Mouse (Mus musculus) MEL (cell line): ENCODE data around the gene Atxn7l3.

ENCODE experiments used
- CTCF ChIP-seq, 3 experiments: IDR thresholded peaks in 2 of 3; conservative IDR thresholded peaks in 1 of 3; 2 replicates each; pipeline ENCODE4 v1.5.1; 2011 to 2012; ENCODE audit warnings: low read length in 3 of 3, low read depth in 2 of 3, mild to moderate bottlenecking in 2 of 3, improper control_type of control experiment in 1 of 3, inconsistent platforms in 1 of 3, mixed read lengths in 1 of 3, moderate library complexity in 1 of 3; ENCODE audit not compliant: control insufficient read depth in 1 of 3, insufficient read depth in 1 of 3, poor library complexity in 1 of 3, severe bottlenecking in 1 of 3
- ETS1 ChIP-seq: IDR thresholded peaks from 2 replicates; pipeline ENCODE4 v1.6.1; 2012; ENCODE audit warnings: low read depth, mild to moderate bottlenecking, inconsistent platforms, low read length, improper control_type of control experiment, moderate library complexity
- GATA1 ChIP-seq: IDR thresholded peaks from 2 replicates; pipeline ENCODE4 v1.6.1; 2011; ENCODE audit warnings: low read depth, low read length, improper control_type of control experiment
- MEF2A ChIP-seq: IDR thresholded peaks from 2 replicates; pipeline ENCODE4 v1.6.1; 2014; ENCODE audit warnings: low read depth, mild to moderate bottlenecking, inconsistent platforms, low read length, improper control_type of control experiment; ENCODE audit not compliant: poor library complexity, insufficient replicate concordance, severe bottlenecking; ENCODE audit errors: extremely low read depth
- POLR2A ChIP-seq, 2 experiments: IDR thresholded peaks; 2 replicates each; pipeline ENCODE4 v1.6.1; 2011 to 2012; ENCODE audit warnings: low read length in 2 of 2, mild to moderate bottlenecking in 2 of 2, control low read depth in 1 of 2, improper control_type of control experiment in 1 of 2, low read depth in 1 of 2, moderate library complexity in 1 of 2; ENCODE audit not compliant: control insufficient read depth in 1 of 2, insufficient read depth in 1 of 2, poor library complexity in 1 of 2
- RAD21 ChIP-seq: IDR thresholded peaks from 2 replicates; pipeline ENCODE4 v1.6.1; 2011; ENCODE audit warnings: mild to moderate bottlenecking, low read depth, low read length, improper control_type of control experiment
- SMC3 ChIP-seq: IDR thresholded peaks from 2 replicates; pipeline ENCODE4 v1.6.1; 2011; ENCODE audit warnings: low read depth, low read length, improper control_type of control experiment

GRCm38 (mm10) chr11:102323516-102323915 is 27.1 kb upstream of the Atxn7l3 start:
- TF ChIP-seq GATA1 (no peak), CTCF (IDR thresholded peaks at IDR 0.05 in 2 of 3, conservative IDR thresholded peaks at IDR 0.05 in 1 of 3; ENCODE audit: control insufficient read depth in 1 of 3, insufficient read depth in 1 of 3, low read depth in 2 of 3, low read length in 3 of 3, poor library complexity in 1 of 3, severe bottlenecking in 1 of 3) (no peak), POLR2A (IDR thresholded peaks at IDR 0.05; ENCODE audit: control insufficient read depth in 1 of 2, insufficient read depth in 1 of 2, low read depth in 1 of 2, low read length in 2 of 2, poor library complexity in 1 of 2) (no peak), MEF2A (no peak), RAD21 (no peak), SMC3 (no peak), ETS1 (no peak)
